Mouse (Mus musculus) lung, postnatal 0 days (tissue): ENCODE measurements around the gene Hnf1a.

Experiments used
- CTCF ChIP-seq: IDR thresholded peaks from 2 replicates; pipeline ENCODE4 v1.5.1; 2016; ENCODE audit warnings: antibody characterized with exemption, mild to moderate bottlenecking
- EP300 ChIP-seq: IDR thresholded peaks from 2 replicates; pipeline ENCODE4 v1.6.1; 2016; ENCODE audit warnings: antibody characterized with exemption, mild to moderate bottlenecking, control low read depth

- no peak for TF ChIP-seq CTCF
- TF ChIP-seq EP300, result no peak
These were observed 19.5 kb downstream of the Hnf1a start for GRCm38 (mm10) chr5:114951279-114951880.
